Mouse (Mus musculus) frontal cortex, postnatal 14 days (tissue): ENCODE data around the gene Sh3d19.
"Not testable (repeated sequence)": the region's sequence is repeated elsewhere in the genome, so short reads cannot be mapped to it uniquely, and the experiment has no call there.

Experiments
- DNase-seq, 2 experiments: peaks; one replicate each; pipeline ENCODE4 v3.0.0; 2022; ENCODE audit warnings: low spot score in 2 of 2

The Sh3d19 gene

GRCm38 (mm10) chr3:85980036-85980435 lies 9.1 kb downstream of the Sh3d19 start:
- DNase-seq = no peak

GRCm38 (mm10) chr3:85981761-85982160 lies 10.9 kb downstream of the Sh3d19 start:
- DNase-seq = not testable (repeated sequence)

- no peak for DNase-seq
Observed at GRCm38 (mm10) chr3:85984537-85984936, 13.6 kb downstream of the Sh3d19 start.

- DNase-seq = no peak
Observed at GRCm38 (mm10) chr3:85987225-85987624, 16.3 kb downstream of the Sh3d19 start.

GRCm38 (mm10) chr3:85991140-85991801 lies 20.4 kb downstream of the Sh3d19 start:
- DNase-seq = no peak

- no peak for DNase-seq
Observed at GRCm38 (mm10) chr3:85991802-85992156, 20.9 kb downstream of the Sh3d19 start.

- DNase-seq = no peak
Observed at GRCm38 (mm10) chr3:85993744-85994143, 22.8 kb downstream of the Sh3d19 start.

- DNase-seq = no peak
Observed at GRCm38 (mm10) chr3:85994645-85995044, 23.7 kb downstream of the Sh3d19 start.

- no peak for DNase-seq
Observed at GRCm38 (mm10) chr3:86001271-86001670, 30.4 kb downstream of the Sh3d19 start.

- no peak for DNase-seq
Observed at GRCm38 (mm10) chr3:86002423-86002822, 31.5 kb downstream of the Sh3d19 start, which contains the start of gene Prss48. TSS of gene Prss48 (minus strand) at chr3:86002491.

GRCm38 (mm10) chr3:86002940-86003339 lies 32.0 kb downstream of the Sh3d19 start:
- DNase-seq = no peak

GRCm38 (mm10) chr3:86004751-86005150 lies 33.8 kb downstream of the Sh3d19 start:
- no peak for DNase-seq

- DNase-seq = no peak
Observed at GRCm38 (mm10) chr3:86010618-86011017, 39.7 kb downstream of the Sh3d19 start.

- no peak for DNase-seq
Observed at GRCm38 (mm10) chr3:86011373-86011772, 40.5 kb downstream of the Sh3d19 start.

GRCm38 (mm10) chr3:86011833-86012232 lies 40.9 kb downstream of the Sh3d19 start:
- no peak for DNase-seq

- DNase-seq = no peak
Observed at GRCm38 (mm10) chr3:86013837-86014236, 42.9 kb downstream of the Sh3d19 start.

GRCm38 (mm10) chr3:86016965-86017364 lies 46.1 kb downstream of the Sh3d19 start:
- no peak for DNase-seq

- no peak for DNase-seq
Observed at GRCm38 (mm10) chr3:86017484-86017883, 46.6 kb downstream of the Sh3d19 start.

- no peak for DNase-seq
Observed at GRCm38 (mm10) chr3:86020921-86021650, 50.2 kb downstream of the Sh3d19 start.

- no peak for DNase-seq
Observed at GRCm38 (mm10) chr3:86021651-86022050, 50.7 kb downstream of the Sh3d19 start.

- no peak for DNase-seq
Observed at GRCm38 (mm10) chr3:86024065-86024795, 53.3 kb downstream of the Sh3d19 start.

- DNase-seq = no peak
Observed at GRCm38 (mm10) chr3:86025341-86026137, 54.6 kb downstream of the Sh3d19 start.
